Mouse (Mus musculus) embryonic facial prominence, embryonic 13.5 days (tissue): ENCODE measurements around the gene Pex14. TPM values are rescaled to one million over a fixed set of nuclear protein-coding genes. Genes with fewer than 3 reads are reported as not detected.
A peak's percentile ranks its signal among the peaks of the same experiment; 100 is the strongest.

Experiments used
- ATAC-seq: fragments of 200-750 bp; cut with Nextera tagmentation; 2 replicates; pipeline ENCODE4 v1.8.0; 2017; ENCODE audit warnings: low read depth; ENCODE audit not compliant: insufficient number of reproducible peaks, insufficient read depth, low FRiP score, low TSS enrichment
- H3K27ac ChIP-seq: fragments of 300-500 bp; sonication (generic); 2 replicates; pipeline ENCODE4 v1.5.1; 2015; ENCODE audit warnings: moderate library complexity, mild to moderate bottlenecking, inconsistent platforms
- H3K27me3 ChIP-seq: fragments of 300-500 bp; sonication (generic); 2 replicates; pipeline ENCODE4 v1.6.1; 2015; ENCODE audit warnings: mild to moderate bottlenecking, inconsistent platforms
- H3K36me3 ChIP-seq: fragments of 300-500 bp; sonication (generic); 2 replicates; pipeline ENCODE4 v1.6.1; 2015; ENCODE audit warnings: mild to moderate bottlenecking, inconsistent platforms
- H3K4me1 ChIP-seq: fragments of 300-500 bp; sonication (generic); 2 replicates; pipeline ENCODE4 v1.6.1; 2015; ENCODE audit warnings: inconsistent platforms
- H3K4me2 ChIP-seq: fragments of 300-500 bp; sonication (generic); 2 replicates; pipeline ENCODE4 v1.6.1; 2015; ENCODE audit warnings: moderate library complexity, mild to moderate bottlenecking, inconsistent platforms
- H3K4me3 ChIP-seq: fragments of 300-500 bp; sonication (generic); 2 replicates; pipeline ENCODE4 v1.5.1; 2015; ENCODE audit warnings: mild to moderate bottlenecking, inconsistent platforms
- H3K9ac ChIP-seq: fragments of 300-500 bp; sonication (generic); 2 replicates; pipeline ENCODE4 v1.6.1; 2015; ENCODE audit warnings: mild to moderate bottlenecking, inconsistent platforms
- H3K9me3 ChIP-seq: fragments of 300-500 bp; sonication (generic); 2 replicates; pipeline ENCODE4 v1.6.1; 2016; ENCODE audit warnings: inconsistent platforms
- WGBS: fragments of 180-500 bp; shearing (Covaris S2); methylation state at CpG from one replicate; pipeline ENCODE4 v1.1.7; 2015; ENCODE audit warnings: mixed read lengths; 5-methylcytosine and 5-hydroxymethylcytosine counted together
- polyA plus RNA-seq: library from polyadenylated mRNA; unstranded; fragments of >200 nt; fragmentation: Nextera tagmentation; extraction: Ambion mirVana; gene quantifications from 2 replicates; pipeline ENCODE4 v1.2.1, GENCODE M21; 2015

Pex14 gene
- polyA plus RNA-seq, 1 experiment from 2014 or later = 50.2 TPM

- H3K9ac ChIP-seq = peak overlapping the region; percentile 51; the same call in 1 of the 2 replicates
- WGBS = 6% methylated on average over 16 of the region's 16 CpGs
- H3K9me3 ChIP-seq = no peaks in the 10 kb centered on the region
- H3K4me1 ChIP-seq = peaks cover 46% of the 10 kb centered on the region
- peak overlapping the region; percentile 63 for H3K27ac ChIP-seq
- no peak overlapping the region for H3K4me3 ChIP-seq
- peaks cover 16% of the 10 kb centered on the region for H3K27me3 ChIP-seq
- peak overlapping the region; percentile 27 for H3K4me2 ChIP-seq
- H3K36me3 ChIP-seq = no peaks in the 10 kb centered on the region
- ATAC-seq = no peak
These were observed 50.1 kb downstream of the Pex14 start for GRCm38 (mm10) chr4:149049351-149050159.

- no peak for ATAC-seq
- Histone ChIP-seq H3K27me3 (peaks cover 16% of the 10 kb centered on the region), H3K27ac (no peak overlapping the region)
These were observed 50.9 kb downstream of the Pex14 start for GRCm38 (mm10) chr4:149048625-149049228.

GRCm38 (mm10) chr4:149047360-149047759 lies 52.3 kb downstream of the Pex14 start:
- no peak overlapping the region for H3K4me3 ChIP-seq
- 8% methylated on average over 10 of the region's 10 CpGs for WGBS
- H3K4me2 ChIP-seq = no peak overlapping the region
- H3K27me3 ChIP-seq = peaks cover 16% of the 10 kb centered on the region
- H3K36me3 ChIP-seq = no peaks in the 10 kb centered on the region
- H3K4me1 ChIP-seq = peaks cover 44% of the 10 kb centered on the region
- no peaks in the 10 kb centered on the region for H3K9me3 ChIP-seq
- no peak for ATAC-seq
- H3K9ac ChIP-seq = no peak overlapping the region
- H3K27ac ChIP-seq = no peak overlapping the region

More at GRCm38 (mm10) chr4:149048625-149049228, 50.9 kb downstream of the Pex14 start:
- no peak overlapping the region for H3K4me3 ChIP-seq
- 0 out of 2 replicates have a peak overlapping the region, but pooled peaks have one; percentile 51 for H3K9ac ChIP-seq
- 23% methylated on average over 10 of the region's 10 CpGs for WGBS
- peak overlapping the region; percentile 27 for H3K4me2 ChIP-seq
- peaks cover 44% of the 10 kb centered on the region for H3K4me1 ChIP-seq
- no peaks in the 10 kb centered on the region for H3K36me3 ChIP-seq
- no peaks in the 10 kb centered on the region for H3K9me3 ChIP-seq

GRCm38 (mm10) chr4:149045885-149046284 lies 53.8 kb downstream of the Pex14 start:
- Histone ChIP-seq H3K9ac (0 out of 2 replicates have a peak overlapping the region, but pooled peaks have one; percentile 40), H3K36me3 (0 out of 2 replicates have a peak, but pooled peaks cover 5% of the 10 kb centered on the region), H3K4me3 (no peak overlapping the region), H3K27ac (no peak overlapping the region), H3K9me3 (no peaks in the 10 kb centered on the region), H3K4me1 (peaks cover 48% of the 10 kb centered on the region), H3K27me3 (peaks cover 15% of the 10 kb centered on the region), H3K4me2 (no peak overlapping the region)
- WGBS = 55% methylated on average over 5 of the region's 5 CpGs
- no peak for ATAC-seq

- WGBS = 25% methylated on average over 6 of the region's 6 CpGs
- ATAC-seq = no peak
- H3K27ac ChIP-seq = 0 out of 2 replicates have a peak overlapping the region, but pooled peaks have one; percentile 11
- H3K9ac ChIP-seq = no peak overlapping the region
- no peak overlapping the region for H3K4me2 ChIP-seq
- peaks cover 20% of the 10 kb centered on the region for H3K4me1 ChIP-seq
- no peaks in the 10 kb centered on the region for H3K27me3 ChIP-seq
- no peak overlapping the region for H3K4me3 ChIP-seq
- no peaks in the 10 kb centered on the region for H3K9me3 ChIP-seq
- H3K36me3 ChIP-seq = 0 out of 2 replicates have a peak, but pooled peaks cover 5% of the 10 kb centered on the region
These were observed 59.4 kb downstream of the Pex14 start for GRCm38 (mm10) chr4:149040289-149040688.

- H3K9me3 ChIP-seq = no peaks in the 10 kb centered on the region
- 46% methylated on average over 6 of the region's 6 CpGs for WGBS
- H3K36me3 ChIP-seq = 0 out of 2 replicates have a peak, but pooled peaks cover 5% of the 10 kb centered on the region
- H3K27ac ChIP-seq = no peak overlapping the region
- H3K9ac ChIP-seq = no peak overlapping the region
- no peak overlapping the region for H3K4me2 ChIP-seq
- ATAC-seq = no peak
- no peak overlapping the region for H3K4me3 ChIP-seq
- peaks cover 20% of the 10 kb centered on the region for H3K4me1 ChIP-seq
- H3K27me3 ChIP-seq = no peaks in the 10 kb centered on the region
These were observed 62.0 kb downstream of the Pex14 start for GRCm38 (mm10) chr4:149037706-149038105.

- Histone ChIP-seq H3K36me3 (0 out of 2 replicates have a peak, but pooled peaks cover 5% of the 10 kb centered on the region), H3K9ac (no peak overlapping the region)
- 67% methylated on average over 9 of the region's 9 CpGs for WGBS
These were observed 63.1 kb downstream of the Pex14 start for GRCm38 (mm10) chr4:149036592-149036991.

GRCm38 (mm10) chr4:149031507-149031906 lies 68.2 kb downstream of the Pex14 start:
- Histone ChIP-seq H3K36me3 (no peaks in the 10 kb centered on the region), H3K9ac (no peak overlapping the region), H3K27ac (no peak overlapping the region), H3K27me3 (no peaks in the 10 kb centered on the region), H3K4me3 (no peak overlapping the region), H3K4me2 (no peak overlapping the region), H3K9me3 (no peaks in the 10 kb centered on the region), H3K4me1 (peaks cover 12% of the 10 kb centered on the region)
- WGBS = 78% methylated on average over 4 of the region's 4 CpGs
- ATAC-seq = no peak

More at GRCm38 (mm10) chr4:149036592-149036991, 63.1 kb downstream of the Pex14 start:
- no peak overlapping the region for H3K4me2 ChIP-seq
- ATAC-seq = no peak
- no peak overlapping the region for H3K27ac ChIP-seq
- H3K9me3 ChIP-seq = no peaks in the 10 kb centered on the region
- no peaks in the 10 kb centered on the region for H3K27me3 ChIP-seq
- peaks cover 20% of the 10 kb centered on the region for H3K4me1 ChIP-seq
- H3K4me3 ChIP-seq = no peak overlapping the region

- 22% methylated on average over 9 of the region's 9 CpGs for WGBS
- ATAC-seq = no peak
- Histone ChIP-seq H3K4me1 (peaks cover 22% of the 10 kb centered on the region), H3K9me3 (no peaks in the 10 kb centered on the region), H3K27ac (no peak overlapping the region), H3K4me2 (no peak overlapping the region), H3K9ac (no peak overlapping the region), H3K4me3 (no peak overlapping the region), H3K27me3 (no peaks in the 10 kb centered on the region), H3K36me3 (no peaks in the 10 kb centered on the region)
These were observed 72.1 kb downstream of the Pex14 start for GRCm38 (mm10) chr4:149027571-149027970.

GRCm38 (mm10) chr4:149025242-149025641 lies 74.4 kb downstream of the Pex14 start:
- Histone ChIP-seq H3K36me3 (no peaks in the 10 kb centered on the region), H3K27ac (no peak overlapping the region), H3K27me3 (no peaks in the 10 kb centered on the region), H3K4me2 (no peak overlapping the region), H3K4me1 (peaks cover 22% of the 10 kb centered on the region), H3K4me3 (no peak overlapping the region), H3K9me3 (no peaks in the 10 kb centered on the region), H3K9ac (no peak overlapping the region)
- ATAC-seq = no peak
- 72% methylated on average over 10 of the region's 10 CpGs for WGBS

- Histone ChIP-seq H3K27ac (no peak overlapping the region), H3K27me3 (no peaks in the 10 kb centered on the region), H3K4me1 (peaks cover 9% of the 10 kb centered on the region; the same call in 1 of the 2 replicates), H3K9me3 (no peaks in the 10 kb centered on the region), H3K9ac (no peak overlapping the region), H3K4me2 (no peak overlapping the region), H3K4me3 (no peak overlapping the region), H3K36me3 (no peaks in the 10 kb centered on the region)
- no peak for ATAC-seq
These were observed 78.7 kb downstream of the Pex14 start for GRCm38 (mm10) chr4:149021021-149021420.
